ENCODE assay signal across 8 mouse cellular contexts in the genomic region with DNA sequence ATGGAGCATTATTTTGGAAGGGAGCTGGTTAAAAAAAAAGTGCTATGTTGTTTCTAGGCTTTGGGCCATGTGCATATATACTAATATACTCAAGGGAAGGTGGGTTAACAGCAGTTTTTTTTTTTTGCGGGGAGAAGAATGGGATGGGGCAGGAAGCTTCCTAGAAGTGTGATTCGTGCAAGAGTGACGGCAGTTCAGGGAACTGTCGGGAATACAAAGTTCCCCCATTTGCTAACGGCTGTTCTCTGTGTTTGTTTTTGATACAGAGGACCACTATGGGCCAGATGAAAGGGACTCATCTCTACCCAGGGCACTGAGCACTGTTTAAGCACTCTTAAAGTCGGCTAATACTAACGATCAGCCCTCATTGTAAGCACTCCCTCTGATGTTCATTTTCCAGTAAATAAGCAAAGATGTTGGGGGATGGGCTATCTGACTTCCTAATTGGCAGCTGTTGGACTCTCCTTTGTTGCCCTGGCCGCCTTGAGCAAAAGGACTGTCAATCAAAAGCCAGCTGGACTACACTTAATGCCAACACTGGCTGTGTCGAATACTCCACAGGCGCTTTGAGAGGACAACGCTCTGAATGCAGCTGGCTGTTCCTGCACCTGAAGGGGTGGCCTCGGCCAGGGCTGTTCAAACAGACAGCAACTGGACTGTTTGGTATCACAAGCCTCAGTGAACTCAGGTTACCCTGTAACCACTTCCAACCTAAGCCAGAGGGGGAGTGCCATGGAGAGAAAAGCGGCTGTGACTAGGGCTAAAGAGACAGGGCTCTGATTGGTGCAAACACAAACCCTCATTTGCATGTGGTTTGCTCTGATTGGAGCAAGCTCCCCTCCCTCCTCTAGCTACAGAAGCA. TPM values are rescaled to one million over a fixed set of nuclear protein-coding genes. Genes with fewer than 3 reads are reported as not detected.
A peak's percentile ranks its signal among the peaks of the same experiment; 100 is the strongest.
DNase-seq lines count a peak whose midpoint lies in the region; ATAC-seq and TF ChIP-seq lines count a peak whose summit lies in the region.

No protein-coding gene starts in this region.

- no peaks in the 10 kb centered on the region for H3K36me3 ChIP-seq in G1E (replicated peaks)
- H3K36me3 ChIP-seq in hindbrain, embryonic 13.5 days: no peaks in the 10 kb centered on the region
- H3K36me3 ChIP-seq in lung, postnatal 0 days (ENCODE audit: insufficient read depth, low read length): no peaks in the 10 kb centered on the region

- peak overlapping the region; percentile 60; the same call in 1 of the 2 replicates for H3K4me3 ChIP-seq in G1E (ENCODE audit: low read depth, low read length)
- no peak overlapping the region for H3K4me3 ChIP-seq in hindbrain, embryonic 13.5 days
- H3K4me3 ChIP-seq in lung, postnatal 0 days (ENCODE audit: low read depth, low read length): no peak overlapping the region

- peaks cover 42% of the 10 kb centered on the region for H3K4me1 ChIP-seq in G1E (ENCODE audit: insufficient read depth, low read depth, low read length)
- H3K4me1 ChIP-seq in hindbrain, embryonic 13.5 days (replicated peaks): peaks cover 30% of the 10 kb centered on the region
- peaks cover 15% of the 10 kb centered on the region; the same call in 1 of the 2 replicates for H3K4me1 ChIP-seq in lung, postnatal 0 days (ENCODE audit: insufficient read depth, low read depth, low read length)

- peak overlapping the region; percentile 44 for H3K4me2 ChIP-seq in hindbrain, embryonic 13.5 days
- H3K4me2 ChIP-seq in lung, postnatal 0 days (replicated peaks; ENCODE audit: low read depth, low read length): peak overlapping the region; percentile 25

- H3K27me3 ChIP-seq in G1E (ENCODE audit: insufficient read depth, low read length): no peaks in the 10 kb centered on the region
- H3K27me3 ChIP-seq in hindbrain, embryonic 13.5 days: no peaks in the 10 kb centered on the region
- no peaks in the 10 kb centered on the region for H3K27me3 ChIP-seq in lung, postnatal 0 days (replicated peaks; ENCODE audit: insufficient read depth, low read length)

- 0 out of 2 replicates have a peak, but pooled peaks cover 2% of the 10 kb centered on the region for H3K9me3 ChIP-seq in G1E (replicated peaks)
- no peaks in the 10 kb centered on the region for H3K9me3 ChIP-seq in hindbrain, embryonic 13.5 days
- H3K9me3 ChIP-seq in lung, postnatal 0 days (ENCODE audit: low read length): no peaks in the 10 kb centered on the region

- WGBS in hindbrain, embryonic 13.5 days: 8% methylated on average over 13 of the region's 13 CpGs
- WGBS in lung, postnatal 0 days: 7% methylated on average over 13 of the region's 13 CpGs

- H3K9ac ChIP-seq in hindbrain, embryonic 13.5 days: no peak overlapping the region
- H3K9ac ChIP-seq in lung, postnatal 0 days (replicated peaks; ENCODE audit: low read depth): no peak overlapping the region

- TF ChIP-seq CTCF in G1E (IDR thresholded peaks at IDR 0.05; ENCODE audit: low read depth, low read length): no peak
- peak; percentile 54 for TF ChIP-seq CTCF in lung, postnatal 0 days (IDR thresholded peaks at IDR 0.05)

- ATAC-seq in G1E (ENCODE audit: extremely low read depth, insufficient number of reproducible peaks, low FRiP score, poor library complexity, severe bottlenecking): peak; percentile 43
- ATAC-seq in hindbrain, embryonic 13.5 days (ENCODE audit: low FRiP score): peak; percentile 95
- peak; percentile 89 for ATAC-seq in lung, postnatal 0 days
- ATAC-seq in CD4-positive, CD25-positive, alpha-beta regulatory T cell, adult 4 months: no peak

- peak overlapping the region; percentile 87 for H3K27ac ChIP-seq in hindbrain, embryonic 13.5 days
- peak overlapping the region; percentile 69 for H3K27ac ChIP-seq in lung, postnatal 0 days (ENCODE audit: low read length)

- peak; percentile 68 for DNase-seq in G1E (ENCODE audit: low spot score)
- DNase-seq in cerebellum, postnatal 4 days (ENCODE audit: low spot score in 2 of 2): peak; percentile 30 to 69
- DNase-seq in frontal cortex, postnatal 36 days (ENCODE audit: low spot score in 2 of 2): peak; percentile 40 to 81
- peak; percentile 61 to 85 for DNase-seq in layer of hippocampus, postnatal 14 days (ENCODE audit: low spot score in 2 of 2)
- peak; percentile 91 for DNase-seq in lung, postnatal 0 days (ENCODE audit: low spot score)
- peak; percentile 23 for DNase-seq in ovary, postnatal 36 days (ENCODE audit: low spot score)

- TF ChIP-seq EP300 in lung, postnatal 0 days (IDR thresholded peaks at IDR 0.05): peak; percentile 81; the same call in 1 of the 2 replicates

RNA-seq across cellular contexts. Expression of gene Mcur1, which starts 28.9 kb away (rescaled TPM):
- total RNA-seq in G1E (2014; fragmentation: Nextera tagmentation) (18.9 and 22.3 TPM in 2 replicates), G1E (2017) (14.8 and 16.6 TPM in 2 replicates)
- 8.2 and 9.6 TPM in 2 replicates for polyA plus RNA-seq in G1E (2012)
- polyA plus RNA-seq in hindbrain, embryonic 13.5 days (2015; fragmentation: Nextera tagmentation; extraction: Ambion mirVana): 7.9 and 8.4 TPM in 2 replicates
- 10 to 100 TPM; 22.7 to 23.4 TPM for total RNA-seq in layer of hippocampus, postnatal 14 days (2021)
- 20.0 and 21.0 TPM in 2 replicates for polyA plus RNA-seq in lung, postnatal 0 days (2015; fragmentation: Nextera tagmentation; extraction: Ambion mirVana)
- polyA plus RNA-seq in CD4-positive, CD25-positive, alpha-beta regulatory T cell, adult 4 months (2017; shearing (Covaris generic)): 10 to 100 TPM; 15.1 to 17.6 TPM

RNA-seq across cellular contexts. Expression of gene Ranbp9, which starts 50.0 kb away (rescaled TPM):
- 132 and 142 TPM in 2 replicates for total RNA-seq in G1E (2014; fragmentation: Nextera tagmentation)
- 60.9 and 66.3 TPM in 2 replicates for total RNA-seq in G1E (2017)
- 81.0 and 105 TPM in 2 replicates for polyA plus RNA-seq in G1E (2012)
- 10.4 and 12.9 TPM in 2 replicates for polyA plus RNA-seq in hindbrain, embryonic 13.5 days (2015; fragmentation: Nextera tagmentation; extraction: Ambion mirVana)
- total RNA-seq in layer of hippocampus, postnatal 14 days (2021): 10 to 100 TPM; 79.4 to 82.4 TPM
- 12.4 and 14.2 TPM in 2 replicates for polyA plus RNA-seq in lung, postnatal 0 days (2015; fragmentation: Nextera tagmentation; extraction: Ambion mirVana)
- polyA plus RNA-seq in CD4-positive, CD25-positive, alpha-beta regulatory T cell, adult 4 months (2017; shearing (Covaris generic)): 10 to 100 TPM; 28.3 to 45.2 TPM

Comparison
In these comparisons a context has a peak if more than half of its experiments do, and no peak if none do; other contexts are left out.
1. DNase-seq: peak in every context shown above with its lines; median percentile 91 in lung, postnatal 0 days; 73 in layer of hippocampus, postnatal 14 days; 68 in G1E; 60 in frontal cortex, postnatal 36 days; 50 in cerebellum, postnatal 4 days; 23 in ovary, postnatal 36 days.